Mouse (Mus musculus) MEL (cell line): ENCODE measurements at regions not wholly inside any gene's neighbourhood (a gene's known extent, or its start where the extent isn't known, plus 50 kb on each side); places are given as distances from the start of the nearest gene placed in this dataset.

Experiments used
- DNase-seq: peaks from one replicate; pipeline ENCODE4 v3.0.0; 2011; ENCODE audit warnings: low read depth, low spot score
- H3K27ac ChIP-seq: 2 replicates; pipeline ENCODE4 v1.5.1; 2012; ENCODE audit warnings: low read depth, mild to moderate bottlenecking, control low read depth, low read length, moderate library complexity; ENCODE audit not compliant: control insufficient read depth
- H3K27me3 ChIP-seq, 2 experiments: fragments of 150-350 bp in 1 of 2; sonication (generic) in 1 of 2; 2 replicates each; pipeline ENCODE4 v1.6.1; 2012; ENCODE audit warnings: low read length in 2 of 2, mild to moderate bottlenecking in 2 of 2, improper control_type of control experiment in 1 of 2, moderate library complexity in 1 of 2; ENCODE audit not compliant: insufficient read depth in 2 of 2, control insufficient read depth in 1 of 2
- H3K36me3 ChIP-seq, 2 experiments: 2 replicates each; pipeline ENCODE4 v1.6.1; 2012 to 2014; ENCODE audit warnings: low read length in 2 of 2, improper control_type of control experiment in 1 of 2, inconsistent platforms in 1 of 2, mild to moderate bottlenecking in 1 of 2; ENCODE audit not compliant: insufficient read depth in 2 of 2, control insufficient read depth in 1 of 2
- H3K4me1 ChIP-seq, 2 experiments: fragments of 150-350 bp in 1 of 2; sonication (generic) in 1 of 2; 2 replicates each; pipeline ENCODE4 v1.6.1; 2012; ENCODE audit warnings: low read length in 2 of 2, improper control_type of control experiment in 1 of 2, mild to moderate bottlenecking in 1 of 2; ENCODE audit not compliant: insufficient read depth in 2 of 2, control insufficient read depth in 1 of 2
- H3K4me3 ChIP-seq, 2 experiments: fragments of 150-350 bp in 1 of 2; sonication (generic) in 1 of 2; 2 replicates each; pipeline ENCODE4 v1.5.1; 2012; ENCODE audit warnings: low read depth in 2 of 2, low read length in 2 of 2, mild to moderate bottlenecking in 2 of 2, moderate library complexity in 2 of 2, control low read depth in 1 of 2, improper control_type of control experiment in 1 of 2; ENCODE audit not compliant: control insufficient read depth in 1 of 2, insufficient read depth in 1 of 2
- H3K79me2 ChIP-seq: 2 replicates; pipeline ENCODE4 v1.6.1; 2012; ENCODE audit warnings: mild to moderate bottlenecking, low read length, moderate library complexity; ENCODE audit not compliant: control insufficient read depth, poor library complexity, insufficient read depth
- H3K9ac ChIP-seq: 2 replicates; pipeline ENCODE4 v1.6.1; 2012; ENCODE audit warnings: low read depth, mild to moderate bottlenecking, control low read depth, low read length, moderate library complexity; ENCODE audit not compliant: control insufficient read depth, poor library complexity, severe bottlenecking
- H3K9me3 ChIP-seq: fragments of 150-350 bp; sonication (generic); replicated peaks from 2 replicates; pipeline ENCODE4 v1.6.1; 2012; ENCODE audit warnings: mild to moderate bottlenecking, low read length, improper control_type of control experiment, moderate library complexity; ENCODE audit not compliant: insufficient read depth
- BHLHE40 ChIP-seq: IDR thresholded peaks from 2 replicates; pipeline ENCODE4 v1.6.1; 2012; ENCODE audit warnings: low read depth, mild to moderate bottlenecking, inconsistent platforms, low read length, improper control_type of control experiment, borderline replicate concordance
- CHD1 ChIP-seq: IDR thresholded peaks from 2 replicates; pipeline ENCODE4 v1.6.1; 2012; ENCODE audit warnings: low read depth, mild to moderate bottlenecking, inconsistent platforms, low read length, improper control_type of control experiment
- CTCF ChIP-seq, 3 experiments: IDR thresholded peaks in 2 of 3; conservative IDR thresholded peaks in 1 of 3; 2 replicates each; pipeline ENCODE4 v1.5.1; 2011 to 2012; ENCODE audit warnings: low read length in 3 of 3, low read depth in 2 of 3, mild to moderate bottlenecking in 2 of 3, improper control_type of control experiment in 1 of 3, inconsistent platforms in 1 of 3, mixed read lengths in 1 of 3, moderate library complexity in 1 of 3; ENCODE audit not compliant: control insufficient read depth in 1 of 3, insufficient read depth in 1 of 3, poor library complexity in 1 of 3, severe bottlenecking in 1 of 3
- ELF1 ChIP-seq: IDR thresholded peaks from 2 replicates; pipeline ENCODE4 v1.6.1; 2014; ENCODE audit warnings: low read depth, mild to moderate bottlenecking, inconsistent platforms, low read length, improper control_type of control experiment, moderate library complexity
- ETS1 ChIP-seq: IDR thresholded peaks from 2 replicates; pipeline ENCODE4 v1.6.1; 2012; ENCODE audit warnings: low read depth, mild to moderate bottlenecking, inconsistent platforms, low read length, improper control_type of control experiment, moderate library complexity
- GABPA ChIP-seq: IDR thresholded peaks from 2 replicates; pipeline ENCODE4 v1.6.1; 2012; ENCODE audit warnings: low read depth, mild to moderate bottlenecking, inconsistent platforms, low read length, improper control_type of control experiment, moderate library complexity
- HCFC1 ChIP-seq: IDR thresholded peaks from 2 replicates; pipeline ENCODE4 v1.6.1; 2012; ENCODE audit warnings: low read depth, mild to moderate bottlenecking, inconsistent platforms, low read length, improper control_type of control experiment, moderate library complexity
- MAX ChIP-seq: IDR thresholded peaks from 2 replicates; pipeline ENCODE4 v1.6.1; 2011; ENCODE audit warnings: low read length, improper control_type of control experiment
- MAZ ChIP-seq: IDR thresholded peaks from 2 replicates; pipeline ENCODE4 v1.6.1; 2012; ENCODE audit warnings: low read depth, mild to moderate bottlenecking, inconsistent platforms, low read length, improper control_type of control experiment
- MYC ChIP-seq: IDR thresholded peaks from 2 replicates; pipeline ENCODE4 v1.6.1; 2011; ENCODE audit warnings: low read depth, mild to moderate bottlenecking, low read length, improper control_type of control experiment, moderate library complexity
- POLR2A ChIP-seq, 2 experiments: IDR thresholded peaks; 2 replicates each; pipeline ENCODE4 v1.6.1; 2011 to 2012; ENCODE audit warnings: low read length in 2 of 2, mild to moderate bottlenecking in 2 of 2, control low read depth in 1 of 2, improper control_type of control experiment in 1 of 2, low read depth in 1 of 2, moderate library complexity in 1 of 2; ENCODE audit not compliant: control insufficient read depth in 1 of 2, insufficient read depth in 1 of 2, poor library complexity in 1 of 2
- POLR2AphosphoS5 ChIP-seq: IDR thresholded peaks from 2 replicates; pipeline ENCODE4 v1.6.1; 2012; ENCODE audit warnings: low read depth, borderline replicate concordance, mild to moderate bottlenecking, inconsistent platforms, low read length, moderate library complexity, mixed read lengths
- RCOR1 ChIP-seq: IDR thresholded peaks from 2 replicates; pipeline ENCODE4 v1.6.1; 2012; ENCODE audit warnings: low read depth, mild to moderate bottlenecking, inconsistent platforms, low read length, improper control_type of control experiment
- SIN3A ChIP-seq: IDR thresholded peaks from 2 replicates; pipeline ENCODE4 v1.6.1; 2012; ENCODE audit warnings: low read length, improper control_type of control experiment, inconsistent platforms
- SMC3 ChIP-seq: IDR thresholded peaks from 2 replicates; pipeline ENCODE4 v1.6.1; 2011; ENCODE audit warnings: low read depth, low read length, improper control_type of control experiment
- TBP ChIP-seq: IDR thresholded peaks from 2 replicates; pipeline ENCODE4 v1.8.0; 2011; ENCODE audit warnings: low read depth, low read length, improper control_type of control experiment
- TCF12 ChIP-seq: IDR thresholded peaks from 2 replicates; pipeline ENCODE4 v1.6.1; 2014; ENCODE audit warnings: low read depth, mild to moderate bottlenecking, inconsistent platforms, low read length, improper control_type of control experiment, moderate library complexity
- USF1 ChIP-seq: IDR thresholded peaks from 2 replicates; pipeline ENCODE4 v1.6.1; 2014; ENCODE audit warnings: low read depth, mild to moderate bottlenecking, inconsistent platforms, low read length, improper control_type of control experiment, moderate library complexity
- ZC3H11A ChIP-seq: IDR thresholded peaks from 2 replicates; pipeline ENCODE4 v1.6.1; 2012; ENCODE audit warnings: low read depth, mild to moderate bottlenecking, inconsistent platforms, low read length, improper control_type of control experiment
- ZKSCAN1 ChIP-seq: IDR thresholded peaks from 2 replicates; pipeline ENCODE4 v1.6.1; 2012; ENCODE audit warnings: low read depth, mild to moderate bottlenecking, inconsistent platforms, low read length, improper control_type of control experiment, moderate library complexity

DNA sequence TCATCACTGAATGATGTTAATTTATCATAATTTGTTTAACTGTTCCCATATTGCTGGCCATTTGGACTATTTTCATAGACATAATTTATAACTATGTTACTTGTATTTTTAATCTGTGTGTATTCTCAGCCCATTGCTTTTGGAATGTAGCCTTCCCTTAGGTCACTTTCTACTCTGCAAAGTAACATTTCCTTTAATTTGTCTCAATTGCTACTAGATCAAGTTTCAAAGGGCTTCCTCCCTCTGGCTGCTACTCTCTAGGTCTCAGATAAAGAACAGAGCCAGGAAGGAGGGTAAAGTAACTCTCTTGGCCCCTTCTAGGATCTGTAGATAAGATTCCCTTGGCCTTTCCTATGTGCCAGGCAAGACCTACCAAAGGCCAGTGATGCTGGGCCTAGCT, 85.4 kb downstream of the Prlhr start:
- no peaks in the 10 kb centered on the region for H3K9me3 ChIP-seq
- no peak overlapping the region for H3K27ac ChIP-seq
- no peaks in the 10 kb centered on the region for H3K4me1 ChIP-seq
- H3K9ac ChIP-seq = no peak overlapping the region
- H3K4me3 ChIP-seq = no peak overlapping the region
- H3K79me2 ChIP-seq = no peaks in the 10 kb centered on the region
- H3K36me3 ChIP-seq = no peaks in the 10 kb centered on the region
- no peak for DNase-seq
- peaks cover 0 to 5% of the 10 kb centered on the region in 2 experiments; a peak in 2 of 4 replicates for H3K27me3 ChIP-seq
- no peak for TF ChIP-seq ELF1
- TF ChIP-seq BHLHE40 = no peak
- TF ChIP-seq ZKSCAN1 = no peak
- no peak for TF ChIP-seq CHD1
- no peak for TF ChIP-seq TBP
- no peak for TF ChIP-seq POLR2A (IDR thresholded peaks at IDR 0.05; ENCODE audit: control insufficient read depth in 1 of 2, insufficient read depth in 1 of 2, low read depth in 1 of 2, low read length in 2 of 2, poor library complexity in 1 of 2)
- TF ChIP-seq SMC3 = no peak
- TF ChIP-seq MYC = no peak
- TF ChIP-seq RCOR1 = no peak
- TF ChIP-seq HCFC1 = no peak
- no peak for TF ChIP-seq GABPA
- no peak for TF ChIP-seq MAX
- TF ChIP-seq SIN3A = no peak

DNA sequence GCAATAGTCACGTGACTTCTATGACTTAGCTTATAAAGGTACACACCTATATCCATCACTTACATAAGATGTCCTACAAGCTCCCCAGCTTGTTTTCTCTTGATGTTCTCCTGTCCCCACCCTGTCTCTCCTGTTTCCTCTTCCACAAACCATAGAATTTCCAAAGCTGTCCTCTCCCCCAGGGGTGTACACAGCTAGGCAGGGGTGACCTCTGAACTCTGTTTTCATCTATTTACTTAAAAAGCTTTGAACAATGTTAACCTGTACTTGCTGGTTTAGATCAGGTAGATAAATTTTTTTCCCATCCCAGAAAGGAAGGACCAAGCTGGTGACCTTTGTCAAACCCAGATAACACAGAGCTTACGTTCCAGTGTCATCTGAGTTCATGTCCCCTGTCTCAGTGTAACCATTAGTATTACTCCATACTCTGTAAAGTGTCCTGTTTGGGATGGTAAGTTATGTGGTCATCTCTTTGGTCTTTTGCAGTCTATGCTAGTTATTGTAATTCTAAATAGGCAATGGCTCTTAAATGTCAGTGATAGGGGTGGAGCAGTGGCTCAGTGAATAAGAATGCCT, 89.0 kb downstream of the Prlhr start:
- no peak overlapping the region for H3K27ac ChIP-seq
- H3K9ac ChIP-seq = no peak overlapping the region
- no peaks in the 10 kb centered on the region for H3K9me3 ChIP-seq
- TF ChIP-seq CTCF (IDR thresholded peaks at IDR 0.05 in 2 of 3, conservative IDR thresholded peaks at IDR 0.05 in 1 of 3; ENCODE audit: control insufficient read depth in 1 of 3, insufficient read depth in 1 of 3, low read depth in 2 of 3, low read length in 3 of 3, poor library complexity in 1 of 3, severe bottlenecking in 1 of 3) = no peak
- peak; percentile 36; the same call in 1 of the 2 replicates for TF ChIP-seq USF1
- no peak for TF ChIP-seq ETS1
- H3K79me2 ChIP-seq = no peaks in the 10 kb centered on the region
- no peak overlapping the region for H3K4me3 ChIP-seq
- peaks cover 3 to 7% of the 10 kb centered on the region in 2 experiments; a peak in 2 of 4 replicates for H3K27me3 ChIP-seq
- no peaks in the 10 kb centered on the region for H3K36me3 ChIP-seq
- no peaks in the 10 kb centered on the region for H3K4me1 ChIP-seq
- DNase-seq = no peak

DNA sequence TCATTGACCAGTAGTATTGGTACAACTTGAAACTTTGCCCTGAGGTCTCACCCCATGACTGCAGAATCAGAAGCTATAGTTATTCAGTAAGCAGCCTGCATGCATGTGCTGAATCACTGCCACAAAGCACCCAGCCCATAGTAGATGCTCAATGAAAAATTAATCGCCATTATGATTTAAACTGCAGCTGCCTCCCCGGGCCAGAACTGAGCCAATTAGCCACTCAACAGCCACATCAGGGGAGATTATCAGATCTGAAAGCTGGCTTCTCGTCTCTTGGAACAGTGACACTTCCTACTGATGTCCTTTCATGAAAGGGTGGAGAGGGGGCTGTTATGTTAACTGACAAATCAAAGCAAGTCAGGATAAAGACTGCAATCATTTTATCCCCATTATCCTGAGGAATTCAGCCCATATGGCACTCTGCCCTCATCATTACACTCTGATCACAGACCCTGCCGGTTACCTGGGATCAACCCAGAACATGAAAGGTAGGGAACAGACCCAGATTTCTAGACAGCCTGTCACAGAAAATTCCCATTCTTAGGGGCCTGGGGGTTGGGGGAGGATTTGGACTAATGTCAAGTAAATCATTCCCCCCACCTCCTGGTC, 104.0 kb downstream of the Prlhr start:
- H3K27me3 ChIP-seq = peaks cover 0 to 2% of the 10 kb centered on the region in 2 experiments; a peak in 2 of 4 replicates
- H3K79me2 ChIP-seq = no peaks in the 10 kb centered on the region
- no peak for DNase-seq

More for the DNA sequence above, 104.0 kb downstream of the Prlhr start:
- H3K4me1 ChIP-seq = no peaks in the 10 kb centered on the region
- TF ChIP-seq TCF12 (no peak), ZC3H11A (no peak), MAZ (no peak), POLR2AphosphoS5 (no peak)
- TF ChIP-seq, all 39 proteins: peak for 0
- no peaks in the 10 kb centered on the region for H3K9me3 ChIP-seq
- H3K4me3 ChIP-seq = no peak overlapping the region
- H3K27ac ChIP-seq = no peak overlapping the region
- H3K36me3 ChIP-seq = no peaks in the 10 kb centered on the region
- no peak overlapping the region for H3K9ac ChIP-seq
